Mouse (Mus musculus): Measurements from ENCODE around the gene Tmc6. TPM values are rescaled to one million over a fixed set of nuclear protein-coding genes. Genes with fewer than 3 reads are reported as not detected.

The Tmc6 gene
- 8.1 and 9.5 TPM in 2 replicates for polyA plus RNA-seq (2014; fragmentation: Nextera tagmentation; extraction: Ambion mirVana)

- Histone ChIP-seq H3K4me3 (ENCODE audit: low read depth, low read length) (peak within 1 kb of the TSS; percentile 28; the same call in 1 of the 2 replicates), H3K9ac (ENCODE audit: low read depth, low read length) (peak within 1 kb of the TSS; percentile 42; the same call in 1 of the 2 replicates), H3K4me2 (replicated peaks; ENCODE audit: low read depth, low read length) (peak within 1 kb of the TSS; percentile 44), H3K4me1 (replicated peaks; ENCODE audit: control insufficient read depth, insufficient read depth, low read length) (peaks cover 18% of the 10 kb centered on the region), H3K27me3 (ENCODE audit: control insufficient read depth, insufficient read depth, low read length) (peaks cover 38% of the 10 kb centered on the region), H3K36me3 (ENCODE audit: control insufficient read depth, insufficient read depth, low read length) (no peaks in the 10 kb centered on the region), H3K27ac (ENCODE audit: low read depth, low read length) (peak within 1 kb of the TSS; percentile 47), H3K9me3 (ENCODE audit: control insufficient read depth, low read length) (no peaks in the 10 kb centered on the region)
- WGBS: 44% methylated on average over 23 of the region's 24 CpGs
- ATAC-seq (ENCODE audit: low FRiP score): no peak
- DNase-seq (ENCODE audit: low spot score): no peak
These were observed at the start of gene Tmc6, which contains the start of gene Tmc8 for GRCm38 (mm10) chr11:117781993-117782704. Tmc6 (minus strand) TSS chr11:117782198. Tmc8 (plus strand) TSS chr11:117782076.

- WGBS: 89% methylated on average over 9 of the region's 9 CpGs
- DNase-seq (ENCODE audit: low spot score) (no peak), ATAC-seq (ENCODE audit: low FRiP score) (no peak)
- no peaks in the 10 kb centered on the region for H3K9me3 ChIP-seq (ENCODE audit: control insufficient read depth, low read length)
- H3K4me1 ChIP-seq (replicated peaks; ENCODE audit: control insufficient read depth, insufficient read depth, low read length): peaks cover 6% of the 10 kb centered on the region
- no peak overlapping the region for H3K9ac ChIP-seq (ENCODE audit: low read depth, low read length)
- H3K27ac ChIP-seq (ENCODE audit: low read depth, low read length): no peak overlapping the region
- no peak overlapping the region for H3K4me3 ChIP-seq (ENCODE audit: low read depth, low read length)
- no peaks in the 10 kb centered on the region for H3K36me3 ChIP-seq (ENCODE audit: control insufficient read depth, insufficient read depth, low read length)
- no peaks in the 10 kb centered on the region for H3K27me3 ChIP-seq (ENCODE audit: control insufficient read depth, insufficient read depth, low read length)
- H3K4me2 ChIP-seq (replicated peaks; ENCODE audit: low read depth, low read length): no peak overlapping the region
These were observed 48.4 kb upstream of the Tmc6 start for GRCm38 (mm10) chr11:117830401-117830800.

GRCm38 (mm10) chr11:117829671-117830215, 47.7 kb upstream of the Tmc6 start:
- H3K9me3 ChIP-seq (ENCODE audit: control insufficient read depth, low read length): no peaks in the 10 kb centered on the region
- H3K27me3 ChIP-seq (ENCODE audit: control insufficient read depth, insufficient read depth, low read length): no peaks in the 10 kb centered on the region
- H3K27ac ChIP-seq (ENCODE audit: low read depth, low read length): no peak overlapping the region
- WGBS: 70% methylated on average over 2 of the region's 2 CpGs
- no peak for DNase-seq (ENCODE audit: low spot score)
- H3K36me3 ChIP-seq (ENCODE audit: control insufficient read depth, insufficient read depth, low read length): no peaks in the 10 kb centered on the region
- H3K9ac ChIP-seq (ENCODE audit: low read depth, low read length): no peak overlapping the region
- no peak for ATAC-seq (ENCODE audit: low FRiP score)
- peaks cover 6% of the 10 kb centered on the region for H3K4me1 ChIP-seq (replicated peaks; ENCODE audit: control insufficient read depth, insufficient read depth, low read length)
- H3K4me2 ChIP-seq (replicated peaks; ENCODE audit: low read depth, low read length): no peak overlapping the region
- H3K4me3 ChIP-seq (ENCODE audit: low read depth, low read length): no peak overlapping the region

GRCm38 (mm10) chr11:117828888-117829604, 47.0 kb upstream of the Tmc6 start:
- no peak overlapping the region for H3K4me2 ChIP-seq (replicated peaks; ENCODE audit: low read depth, low read length)
- 64% methylated on average over 9 of the region's 9 CpGs for WGBS
- H3K27ac ChIP-seq (ENCODE audit: low read depth, low read length): no peak overlapping the region
- no peaks in the 10 kb centered on the region for H3K36me3 ChIP-seq (ENCODE audit: control insufficient read depth, insufficient read depth, low read length)
- DNase-seq (ENCODE audit: low spot score): no peak
- no peak for ATAC-seq (ENCODE audit: low FRiP score)
- H3K27me3 ChIP-seq (ENCODE audit: control insufficient read depth, insufficient read depth, low read length): no peaks in the 10 kb centered on the region
- no peaks in the 10 kb centered on the region for H3K9me3 ChIP-seq (ENCODE audit: control insufficient read depth, low read length)
- no peak overlapping the region for H3K4me3 ChIP-seq (ENCODE audit: low read depth, low read length)
- peaks cover 8% of the 10 kb centered on the region for H3K4me1 ChIP-seq (replicated peaks; ENCODE audit: control insufficient read depth, insufficient read depth, low read length)
- H3K9ac ChIP-seq (ENCODE audit: low read depth, low read length): no peak overlapping the region

- ATAC-seq (ENCODE audit: low FRiP score) (no peak), DNase-seq (ENCODE audit: low spot score) (no peak)
- 88% methylated on average over 18 of the region's 18 CpGs for WGBS
- no peaks in the 10 kb centered on the region for H3K9me3 ChIP-seq (ENCODE audit: control insufficient read depth, low read length)
- no peaks in the 10 kb centered on the region for H3K27me3 ChIP-seq (ENCODE audit: control insufficient read depth, insufficient read depth, low read length)
- peaks cover 8% of the 10 kb centered on the region for H3K4me1 ChIP-seq (replicated peaks; ENCODE audit: control insufficient read depth, insufficient read depth, low read length)
- H3K9ac ChIP-seq (ENCODE audit: low read depth, low read length): no peak overlapping the region
- H3K36me3 ChIP-seq (ENCODE audit: control insufficient read depth, insufficient read depth, low read length): no peaks in the 10 kb centered on the region
- H3K27ac ChIP-seq (ENCODE audit: low read depth, low read length): no peak overlapping the region
- H3K4me2 ChIP-seq (replicated peaks; ENCODE audit: low read depth, low read length): no peak overlapping the region
- no peak overlapping the region for H3K4me3 ChIP-seq (ENCODE audit: low read depth, low read length)
These were observed 46.3 kb upstream of the Tmc6 start for GRCm38 (mm10) chr11:117828149-117828887.

- Histone ChIP-seq H3K4me2 (replicated peaks; ENCODE audit: low read depth, low read length) (no peak overlapping the region), H3K27me3 (ENCODE audit: control insufficient read depth, insufficient read depth, low read length) (no peaks in the 10 kb centered on the region), H3K9me3 (ENCODE audit: control insufficient read depth, low read length) (no peaks in the 10 kb centered on the region), H3K4me1 (replicated peaks; ENCODE audit: control insufficient read depth, insufficient read depth, low read length) (peaks cover 5% of the 10 kb centered on the region), H3K36me3 (ENCODE audit: control insufficient read depth, insufficient read depth, low read length) (no peaks in the 10 kb centered on the region), H3K4me3 (ENCODE audit: low read depth, low read length) (no peak overlapping the region), H3K9ac (ENCODE audit: low read depth, low read length) (no peak overlapping the region), H3K27ac (ENCODE audit: low read depth, low read length) (no peak overlapping the region)
- WGBS: 76% methylated on average over 3 of the region's 3 CpGs
- no peak for ATAC-seq (ENCODE audit: low FRiP score)
- DNase-seq (ENCODE audit: low spot score): no peak
These were observed 45.4 kb upstream of the Tmc6 start for GRCm38 (mm10) chr11:117827386-117827785.

- Histone ChIP-seq H3K36me3 (ENCODE audit: control insufficient read depth, insufficient read depth, low read length) (no peaks in the 10 kb centered on the region), H3K27me3 (ENCODE audit: control insufficient read depth, insufficient read depth, low read length) (no peaks in the 10 kb centered on the region), H3K4me2 (replicated peaks; ENCODE audit: low read depth, low read length) (no peak overlapping the region), H3K9ac (ENCODE audit: low read depth, low read length) (no peak overlapping the region), H3K9me3 (ENCODE audit: control insufficient read depth, low read length) (no peaks in the 10 kb centered on the region), H3K4me1 (replicated peaks; ENCODE audit: control insufficient read depth, insufficient read depth, low read length) (peaks cover 2% of the 10 kb centered on the region), H3K27ac (ENCODE audit: low read depth, low read length) (no peak overlapping the region), H3K4me3 (ENCODE audit: low read depth, low read length) (no peak overlapping the region)
- ATAC-seq (ENCODE audit: low FRiP score): no peak
- DNase-seq (ENCODE audit: low spot score): no peak
- WGBS: 80% methylated on average over 8 of the region's 8 CpGs
These were observed 44.9 kb upstream of the Tmc6 start for GRCm38 (mm10) chr11:117826916-117827315.

- no peaks in the 10 kb centered on the region; the same call in 1 of the 2 replicates for H3K36me3 ChIP-seq (ENCODE audit: control insufficient read depth, insufficient read depth, low read length)
- peak overlapping the region; percentile 84 for H3K9ac ChIP-seq (ENCODE audit: low read depth, low read length)
- WGBS: 14% methylated on average over 5 of the region's 5 CpGs
- ATAC-seq (ENCODE audit: low FRiP score) (peak; percentile 46; the same call in 1 of the 2 replicates), DNase-seq (ENCODE audit: low spot score) (no peak)
- H3K27me3 ChIP-seq (ENCODE audit: control insufficient read depth, insufficient read depth, low read length): no peaks in the 10 kb centered on the region
- no peaks in the 10 kb centered on the region for H3K9me3 ChIP-seq (ENCODE audit: control insufficient read depth, low read length)
- H3K4me1 ChIP-seq (replicated peaks; ENCODE audit: control insufficient read depth, insufficient read depth, low read length): peaks cover 2% of the 10 kb centered on the region
- H3K27ac ChIP-seq (ENCODE audit: low read depth, low read length): peak overlapping the region; percentile 80; the same call in 1 of the 2 replicates
- peak overlapping the region; percentile 47 for H3K4me3 ChIP-seq (ENCODE audit: low read depth, low read length)
- peak overlapping the region; percentile 88 for H3K4me2 ChIP-seq (replicated peaks; ENCODE audit: low read depth, low read length)
These were observed 44.2 kb upstream of the Tmc6 start for GRCm38 (mm10) chr11:117826164-117826563.

Data from hindbrain, embryonic 11.5 days (tissue).